Mouse (Mus musculus) cerebellum, postnatal 4 days (tissue): ENCODE measurements around the gene Mapk1ip1l.

ENCODE experiments used
- DNase-seq, 2 experiments: peaks; one replicate each; pipeline ENCODE4 v3.0.0; 2022; ENCODE audit warnings: low spot score in 2 of 2, mixed read lengths in 1 of 2

Mapk1ip1l gene

GRCm38 (mm10) chr14:47359610-47360009, 61.5 kb downstream of the Mapk1ip1l start:
- DNase-seq = no peak

- no peak for DNase-seq
These were observed 63.4 kb downstream of the Mapk1ip1l start for GRCm38 (mm10) chr14:47361418-47361817.

- no peak for DNase-seq
These were observed 63.8 kb downstream of the Mapk1ip1l start for GRCm38 (mm10) chr14:47361899-47362298.

- no peak for DNase-seq
These were observed 66.8 kb downstream of the Mapk1ip1l start for GRCm38 (mm10) chr14:47364742-47365449.

- peak in 1 of 2 experiments; percentile 67 for DNase-seq
These were observed 68.8 kb downstream of the Mapk1ip1l start for GRCm38 (mm10) chr14:47366881-47367321.

GRCm38 (mm10) chr14:47367461-47367860, 69.4 kb downstream of the Mapk1ip1l start, which contains the start of gene Lgals3:
Gene Lgals3, plus strand, starts transcription at chr14:47367751.
- peak in 1 of 2 experiments; percentile 55 for DNase-seq

- DNase-seq = no peak
These were observed 71.7 kb downstream of the Mapk1ip1l start for GRCm38 (mm10) chr14:47369741-47370140.

- no peak for DNase-seq
These were observed 72.7 kb downstream of the Mapk1ip1l start for GRCm38 (mm10) chr14:47370790-47371189.

GRCm38 (mm10) chr14:47371689-47372088, 73.6 kb downstream of the Mapk1ip1l start:
- DNase-seq = no peak
